Mouse (Mus musculus): ENCODE data around the gene Ccdc107. TPM values are rescaled to one million over a fixed set of nuclear protein-coding genes. Genes with fewer than 3 reads are reported as not detected.
A peak's percentile ranks its signal among the peaks of the same experiment; 100 is the strongest.

The Ccdc107 gene
- polyA plus RNA-seq, 1 experiment from 2014 or later, result 69.1 TPM

DNA sequence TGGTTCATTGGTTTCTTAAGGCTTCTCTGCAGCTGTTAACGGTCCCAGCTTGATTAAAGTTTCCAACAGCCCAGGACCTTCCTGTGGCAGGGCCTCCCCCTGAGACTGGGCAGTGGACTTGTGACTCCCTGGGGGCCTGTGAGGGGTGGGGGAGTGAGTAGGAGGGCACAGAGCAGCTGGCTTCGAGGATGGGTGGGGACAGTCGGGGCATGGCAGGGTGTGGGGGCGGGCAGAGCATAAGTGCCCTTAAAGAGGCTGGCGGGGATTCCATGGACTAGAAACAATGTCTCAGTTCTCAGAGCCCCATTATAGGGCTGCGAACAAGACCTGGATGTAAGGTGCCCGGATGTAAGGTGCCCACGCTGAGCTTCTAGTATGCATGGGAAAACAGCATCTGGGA lies 35.6 kb upstream of the Ccdc107 start:
- ATAC-seq (no peak), DNase-seq (ENCODE audit: low spot score) (no peak)
- no peak overlapping the region for H3K4me3 ChIP-seq (ENCODE audit: low read depth, low read length)
- no peaks in the 10 kb centered on the region for H3K9me3 ChIP-seq (replicated peaks; ENCODE audit: control insufficient read depth, low read length)
- 0 out of 2 replicates have a peak, but pooled peaks cover 15% of the 10 kb centered on the region for H3K27me3 ChIP-seq (replicated peaks; ENCODE audit: control insufficient read depth, insufficient read depth, low read length)
- peaks cover 4% of the 10 kb centered on the region; the same call in 1 of the 2 replicates for H3K4me1 ChIP-seq (ENCODE audit: control insufficient read depth, insufficient read depth, low read length)
- H3K36me3 ChIP-seq (ENCODE audit: control insufficient read depth, insufficient read depth, low read length), result no peaks in the 10 kb centered on the region
- no peak overlapping the region for H3K4me2 ChIP-seq (ENCODE audit: low read length)
- WGBS, result 30% methylated on average over 8 of the region's 8 CpGs
- no peak overlapping the region for H3K9ac ChIP-seq (ENCODE audit: low read length)
- H3K27ac ChIP-seq (ENCODE audit: low read depth, low read length), result no peak overlapping the region

DNA sequence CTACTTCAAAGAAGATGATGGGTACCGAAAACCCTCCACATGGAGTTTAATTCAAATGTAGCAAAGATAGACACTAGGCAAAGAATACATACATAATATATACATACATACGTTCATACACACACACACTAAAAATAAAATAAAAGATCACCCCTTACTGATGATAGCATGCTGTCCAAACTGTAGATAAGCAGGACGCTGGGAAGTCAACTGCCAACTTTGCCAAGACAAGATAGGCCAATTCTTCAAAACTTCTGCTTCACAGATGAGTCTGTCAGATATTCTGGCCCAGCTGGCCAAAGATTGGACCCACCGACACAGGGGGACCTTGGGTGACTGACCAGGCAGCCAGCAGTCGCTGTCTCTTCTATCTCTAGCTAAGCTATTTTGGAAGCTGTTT lies 29.6 kb upstream of the Ccdc107 start:
- Histone ChIP-seq H3K4me1 (ENCODE audit: control insufficient read depth, insufficient read depth, low read length) (no peaks in the 10 kb centered on the region), H3K4me2 (ENCODE audit: low read length) (no peak overlapping the region), H3K4me3 (ENCODE audit: low read depth, low read length) (no peak overlapping the region), H3K36me3 (ENCODE audit: control insufficient read depth, insufficient read depth, low read length) (no peaks in the 10 kb centered on the region), H3K9ac (ENCODE audit: low read length) (no peak overlapping the region), H3K27me3 (replicated peaks; ENCODE audit: control insufficient read depth, insufficient read depth, low read length) (no peaks in the 10 kb centered on the region), H3K27ac (ENCODE audit: low read depth, low read length) (no peak overlapping the region), H3K9me3 (replicated peaks; ENCODE audit: control insufficient read depth, low read length) (no peaks in the 10 kb centered on the region)
- 93% methylated on average over 5 of the region's 5 CpGs for WGBS
- DNase-seq (ENCODE audit: low spot score) (no peak), ATAC-seq (no peak)

DNA sequence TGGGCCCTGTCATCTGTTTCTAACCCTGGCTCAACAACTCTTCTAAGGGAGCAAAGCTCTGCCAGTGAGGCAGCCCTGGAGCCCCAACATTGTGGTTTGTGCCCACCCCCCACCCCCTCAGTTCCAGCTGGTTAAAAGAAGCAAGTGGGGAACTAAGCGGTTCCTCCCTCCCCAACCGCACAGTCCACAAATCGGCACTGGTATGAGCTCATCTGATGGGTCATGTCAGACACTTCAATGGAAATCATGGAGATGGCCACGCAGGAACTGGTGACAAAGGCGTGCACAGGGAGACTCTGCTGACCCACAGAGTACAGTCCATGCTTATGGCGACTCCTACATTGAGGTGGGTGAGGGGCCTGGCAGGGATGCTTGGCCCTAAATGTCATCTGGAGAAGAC lies 26.8 kb upstream of the Ccdc107 start:
- H3K4me2 ChIP-seq (ENCODE audit: low read length), result no peak overlapping the region
- H3K36me3 ChIP-seq (ENCODE audit: control insufficient read depth, insufficient read depth, low read length), result no peaks in the 10 kb centered on the region
- H3K9me3 ChIP-seq (replicated peaks; ENCODE audit: control insufficient read depth, low read length), result no peaks in the 10 kb centered on the region
- WGBS, result 81% methylated on average over 6 of the region's 6 CpGs
- no peak for ATAC-seq
- DNase-seq (ENCODE audit: low spot score), result no peak
- H3K27me3 ChIP-seq (replicated peaks; ENCODE audit: control insufficient read depth, insufficient read depth, low read length), result no peaks in the 10 kb centered on the region
- no peak overlapping the region for H3K27ac ChIP-seq (ENCODE audit: low read depth, low read length)
- H3K4me3 ChIP-seq (ENCODE audit: low read depth, low read length), result no peak overlapping the region
- H3K4me1 ChIP-seq (ENCODE audit: control insufficient read depth, insufficient read depth, low read length), result no peaks in the 10 kb centered on the region
- no peak overlapping the region for H3K9ac ChIP-seq (ENCODE audit: low read length)

DNA sequence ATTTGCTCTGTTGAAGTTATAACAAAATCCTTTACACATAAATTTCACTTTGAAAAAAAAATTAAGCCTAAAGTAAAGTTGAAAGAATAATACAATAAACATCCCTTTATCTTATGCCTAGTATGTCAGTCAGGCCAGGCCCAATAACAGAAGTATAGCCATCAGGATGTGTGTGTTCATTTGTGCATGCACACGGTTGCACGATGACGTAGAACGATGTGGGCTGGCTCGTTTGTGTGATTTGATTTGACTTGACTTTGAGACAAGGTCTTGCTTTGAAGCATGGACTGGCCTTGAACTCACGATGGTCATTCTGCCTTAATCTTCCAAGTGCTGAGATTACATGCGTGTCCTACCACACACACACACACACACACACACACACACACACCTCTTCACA lies 25.8 kb upstream of the Ccdc107 start:
- no peaks in the 10 kb centered on the region for H3K9me3 ChIP-seq (replicated peaks; ENCODE audit: control insufficient read depth, low read length)
- H3K4me2 ChIP-seq (ENCODE audit: low read length), result no peak overlapping the region
- no peaks in the 10 kb centered on the region for H3K4me1 ChIP-seq (ENCODE audit: control insufficient read depth, insufficient read depth, low read length)
- H3K36me3 ChIP-seq (ENCODE audit: control insufficient read depth, insufficient read depth, low read length), result no peaks in the 10 kb centered on the region
- H3K4me3 ChIP-seq (ENCODE audit: low read depth, low read length), result no peak overlapping the region
- no peak for ATAC-seq
- 87% methylated on average over 7 of the region's 7 CpGs for WGBS
- DNase-seq (ENCODE audit: low spot score), result no peak
- H3K9ac ChIP-seq (ENCODE audit: low read length), result no peak overlapping the region
- H3K27ac ChIP-seq (ENCODE audit: low read depth, low read length), result no peak overlapping the region
- no peaks in the 10 kb centered on the region for H3K27me3 ChIP-seq (replicated peaks; ENCODE audit: control insufficient read depth, insufficient read depth, low read length)

DNA sequence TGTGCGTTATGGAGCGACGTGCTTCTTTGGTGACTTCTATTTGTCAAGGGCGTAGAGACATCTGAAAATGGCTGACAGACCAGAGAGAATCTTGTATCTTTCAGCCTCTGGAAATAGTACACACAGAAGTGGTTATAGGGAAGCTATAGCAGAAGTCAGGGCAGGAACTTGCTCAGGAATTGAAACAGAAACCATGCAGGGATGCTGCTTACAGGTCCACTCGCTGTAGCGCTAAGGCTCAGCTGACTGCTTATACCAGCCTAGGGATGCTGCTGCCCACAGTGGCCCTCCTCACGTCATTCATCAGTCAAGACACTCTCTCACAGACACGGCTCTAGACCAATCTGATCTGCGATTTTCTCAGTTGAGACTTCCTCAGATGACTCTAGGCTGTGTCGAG lies 22.4 kb upstream of the Ccdc107 start:
- Histone ChIP-seq H3K4me2 (ENCODE audit: low read length) (no peak overlapping the region), H3K9me3 (replicated peaks; ENCODE audit: control insufficient read depth, low read length) (no peaks in the 10 kb centered on the region), H3K27ac (ENCODE audit: low read depth, low read length) (no peak overlapping the region), H3K27me3 (replicated peaks; ENCODE audit: control insufficient read depth, insufficient read depth, low read length) (no peaks in the 10 kb centered on the region), H3K36me3 (ENCODE audit: control insufficient read depth, insufficient read depth, low read length) (no peaks in the 10 kb centered on the region), H3K4me3 (ENCODE audit: low read depth, low read length) (no peak overlapping the region), H3K9ac (ENCODE audit: low read length) (no peak overlapping the region), H3K4me1 (ENCODE audit: control insufficient read depth, insufficient read depth, low read length) (no peaks in the 10 kb centered on the region)
- no peak for ATAC-seq
- DNase-seq (ENCODE audit: low spot score), result no peak
- 91% methylated on average over 10 of the region's 10 CpGs for WGBS

DNA sequence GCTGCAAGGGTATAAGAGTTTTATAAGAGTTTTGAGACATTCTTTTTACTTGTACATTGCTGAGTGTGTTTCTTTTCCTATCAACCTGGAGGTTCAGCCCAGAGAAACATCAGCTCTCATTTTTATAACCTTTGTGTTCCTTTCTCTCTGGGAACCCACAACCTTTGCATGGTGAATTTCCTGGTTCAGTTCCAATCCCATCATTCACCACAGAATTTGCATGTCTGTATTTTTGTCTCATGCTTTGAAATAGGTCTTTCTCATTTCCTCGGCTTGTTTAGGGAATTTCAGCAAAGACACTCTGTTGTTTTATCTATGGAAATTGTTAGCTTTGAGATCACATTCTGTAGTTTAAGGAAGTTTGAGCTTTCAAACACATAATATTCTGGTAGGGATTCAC lies 19.1 kb upstream of the Ccdc107 start:
- H3K27ac ChIP-seq (ENCODE audit: low read depth, low read length), result no peak overlapping the region
- 79% methylated on average over 1 of the region's 1 CpGs for WGBS
- no peaks in the 10 kb centered on the region for H3K9me3 ChIP-seq (replicated peaks; ENCODE audit: control insufficient read depth, low read length)
- H3K4me2 ChIP-seq (ENCODE audit: low read length), result no peak overlapping the region
- H3K36me3 ChIP-seq (ENCODE audit: control insufficient read depth, insufficient read depth, low read length), result no peaks in the 10 kb centered on the region
- H3K4me3 ChIP-seq (ENCODE audit: low read depth, low read length), result no peak overlapping the region
- ATAC-seq, result no peak
- no peak for DNase-seq (ENCODE audit: low spot score)
- H3K4me1 ChIP-seq (ENCODE audit: control insufficient read depth, insufficient read depth, low read length), result no peaks in the 10 kb centered on the region
- H3K9ac ChIP-seq (ENCODE audit: low read length), result no peak overlapping the region
- H3K27me3 ChIP-seq (replicated peaks; ENCODE audit: control insufficient read depth, insufficient read depth, low read length), result no peaks in the 10 kb centered on the region

DNA sequence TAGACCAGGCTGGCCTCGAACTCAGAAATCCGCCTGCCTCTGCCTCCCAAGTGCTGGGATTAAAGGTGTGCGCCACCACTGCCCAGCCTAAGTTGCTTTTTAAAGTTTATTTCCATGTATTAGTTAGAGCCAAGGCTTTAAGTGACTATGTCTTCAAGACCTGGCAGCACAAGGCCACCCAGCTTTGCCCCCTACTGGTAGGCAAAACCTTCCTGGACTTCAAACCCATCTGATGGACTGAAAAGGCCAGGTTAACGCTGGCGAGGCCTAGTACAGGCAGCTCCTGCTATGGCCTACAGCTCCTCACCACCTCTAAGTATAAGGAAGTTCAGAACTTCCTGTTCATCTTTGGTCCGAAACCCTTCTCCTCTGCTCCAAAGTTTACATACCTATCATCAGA lies 16.1 kb upstream of the Ccdc107 start:
- no peaks in the 10 kb centered on the region for H3K36me3 ChIP-seq (ENCODE audit: control insufficient read depth, insufficient read depth, low read length)
- no peak overlapping the region for H3K4me2 ChIP-seq (ENCODE audit: low read length)
- no peak for DNase-seq (ENCODE audit: low spot score)
- no peak overlapping the region for H3K27ac ChIP-seq (ENCODE audit: low read depth, low read length)
- no peaks in the 10 kb centered on the region for H3K4me1 ChIP-seq (ENCODE audit: control insufficient read depth, insufficient read depth, low read length)
- no peak for ATAC-seq
- H3K27me3 ChIP-seq (replicated peaks; ENCODE audit: control insufficient read depth, insufficient read depth, low read length), result no peaks in the 10 kb centered on the region
- no peak overlapping the region for H3K4me3 ChIP-seq (ENCODE audit: low read depth, low read length)
- no peaks in the 10 kb centered on the region for H3K9me3 ChIP-seq (replicated peaks; ENCODE audit: control insufficient read depth, low read length)
- no peak overlapping the region for H3K9ac ChIP-seq (ENCODE audit: low read length)
- WGBS, result 84% methylated on average over 5 of the region's 6 CpGs

DNA sequence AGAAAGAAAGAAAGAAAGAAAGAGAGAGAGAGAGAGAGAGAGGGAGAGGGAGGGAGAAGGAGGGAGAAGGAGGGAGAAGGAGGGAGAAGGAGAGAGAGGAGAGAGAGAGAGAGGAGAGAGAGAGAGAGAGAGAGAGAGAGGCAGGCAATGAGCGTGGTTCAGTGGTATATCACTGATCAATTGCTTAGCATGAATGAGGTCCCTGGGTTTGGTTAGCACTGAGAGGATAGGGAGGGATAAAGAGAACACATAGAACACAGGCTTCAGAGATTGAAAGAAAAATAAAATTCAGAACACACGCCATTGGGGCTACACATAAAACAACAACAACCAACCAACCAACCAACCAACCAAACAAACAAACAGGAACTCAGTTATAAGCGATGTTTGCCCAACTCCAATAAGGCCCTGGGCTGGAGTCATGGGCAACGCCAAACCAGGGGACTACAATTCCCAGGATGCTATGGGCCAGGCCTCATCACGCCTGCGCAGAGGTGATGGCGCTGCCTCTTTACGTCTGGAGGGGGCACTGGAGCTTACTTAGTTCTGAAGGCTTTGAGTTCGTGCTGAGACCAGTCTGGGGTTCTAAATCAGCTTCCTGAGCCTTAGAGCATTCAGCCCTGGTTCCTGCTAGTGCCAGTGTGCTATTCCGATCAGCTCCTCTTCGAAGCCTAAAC lies 14.7 kb upstream of the Ccdc107 start:
- no peaks in the 10 kb centered on the region for H3K36me3 ChIP-seq (ENCODE audit: control insufficient read depth, insufficient read depth, low read length)
- H3K27ac ChIP-seq (ENCODE audit: low read depth, low read length), result no peak overlapping the region
- no peaks in the 10 kb centered on the region for H3K9me3 ChIP-seq (replicated peaks; ENCODE audit: control insufficient read depth, low read length)
- H3K9ac ChIP-seq (ENCODE audit: low read length), result peak overlapping the region; percentile 41; the same call in 1 of the 2 replicates
- WGBS, result 21% methylated on average over 11 of the region's 11 CpGs
- ATAC-seq (peak; percentile 98), DNase-seq (ENCODE audit: low spot score) (peak; percentile 95)
- H3K4me3 ChIP-seq (ENCODE audit: low read depth, low read length), result peak overlapping the region; percentile 20
- H3K4me2 ChIP-seq (ENCODE audit: low read length), result peak overlapping the region; percentile 44
- H3K27me3 ChIP-seq (replicated peaks; ENCODE audit: control insufficient read depth, insufficient read depth, low read length), result no peaks in the 10 kb centered on the region
- no peaks in the 10 kb centered on the region for H3K4me1 ChIP-seq (ENCODE audit: control insufficient read depth, insufficient read depth, low read length)

DNA sequence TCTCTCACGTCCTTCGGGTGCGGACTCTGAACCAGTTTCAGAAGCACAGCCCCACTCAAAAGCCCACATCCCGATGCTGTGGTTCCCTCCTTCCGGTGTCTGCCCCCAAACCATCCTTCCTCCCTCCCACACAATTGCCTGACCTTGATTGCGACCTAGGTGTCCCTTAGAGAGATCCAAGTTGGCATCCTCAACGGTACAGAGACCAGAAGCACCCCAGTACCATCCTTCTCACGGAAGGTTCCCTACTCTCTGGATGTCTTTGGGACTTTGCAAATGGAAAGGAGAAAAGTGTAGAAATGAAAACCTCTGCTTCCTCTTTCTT lies 14.2 kb upstream of the Ccdc107 start:
- Histone ChIP-seq H3K9ac (ENCODE audit: low read length) (peak overlapping the region; percentile 41; the same call in 1 of the 2 replicates), H3K27me3 (replicated peaks; ENCODE audit: control insufficient read depth, insufficient read depth, low read length) (no peaks in the 10 kb centered on the region), H3K4me3 (ENCODE audit: low read depth, low read length) (peak overlapping the region; percentile 20), H3K4me1 (ENCODE audit: control insufficient read depth, insufficient read depth, low read length) (no peaks in the 10 kb centered on the region), H3K36me3 (ENCODE audit: control insufficient read depth, insufficient read depth, low read length) (no peaks in the 10 kb centered on the region), H3K4me2 (ENCODE audit: low read length) (peak overlapping the region; percentile 44), H3K9me3 (replicated peaks; ENCODE audit: control insufficient read depth, low read length) (no peaks in the 10 kb centered on the region), H3K27ac (ENCODE audit: low read depth, low read length) (no peak overlapping the region)
- DNase-seq (ENCODE audit: low spot score), result no peak
- 48% methylated on average over 8 of the region's 8 CpGs for WGBS
- ATAC-seq, result no peak; the same call in 1 of the 2 replicates
